Mouse (Mus musculus) heart, postnatal 36 days (tissue): ENCODE measurements at regions not wholly inside any gene's neighbourhood (a gene's known extent, or its start where the extent isn't known, plus 50 kb on each side); places are given as distances from the start of the nearest gene placed in this dataset.

Experiments
- DNase-seq, 2 experiments: peaks; one replicate each; pipeline ENCODE4 v3.0.0; 2021 to 2022
- intact Hi-C: fragments of 180-260 bp; cut with DNase I; formaldehyde crosslinking; loops from one replicate; pipeline ENCODE4 v1.15.1; 2025

- DNase-seq = no peak
- intact Hi-C loops = loop anchor here (10.0 kb wide), 1 partner anchor 513 kb away; no protein-coding TSS in a partner anchor
Measured at GRCm38 (mm10) chr7:40392207-40392606, 505.9 kb upstream of the Vstm2b start.

GRCm38 (mm10) chr7:40392699-40393098 lies 505.4 kb upstream of the Vstm2b start:
- intact Hi-C loops = loop anchor here (10.0 kb wide), 1 partner anchor 512 kb away; no protein-coding TSS in a partner anchor
- DNase-seq = no peak

DNA sequence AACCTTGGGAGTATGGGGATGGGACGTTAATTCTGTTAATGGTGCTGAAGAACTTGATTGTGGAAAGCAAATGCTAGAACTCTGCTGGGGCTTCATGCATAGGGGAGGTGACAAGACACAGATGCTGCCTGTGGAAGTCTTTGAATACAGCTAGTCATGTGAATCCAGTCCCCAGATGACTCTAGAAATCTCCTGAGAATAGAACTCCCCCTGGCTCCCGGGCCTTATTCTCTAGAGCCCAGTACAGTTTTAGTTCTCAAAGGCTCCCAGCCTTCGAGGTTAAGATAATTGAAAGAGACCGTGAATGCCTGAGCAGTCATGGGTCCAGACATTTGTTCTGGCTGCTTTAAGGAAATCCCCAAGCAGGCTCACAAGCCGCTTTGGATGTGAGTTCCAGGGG lies 499.9 kb upstream of the Vstm2b start:
- no peak for DNase-seq
- intact Hi-C loops = loop anchor here (10.0 kb wide), 1 partner anchor 507 kb away; no protein-coding TSS in a partner anchor

DNA sequence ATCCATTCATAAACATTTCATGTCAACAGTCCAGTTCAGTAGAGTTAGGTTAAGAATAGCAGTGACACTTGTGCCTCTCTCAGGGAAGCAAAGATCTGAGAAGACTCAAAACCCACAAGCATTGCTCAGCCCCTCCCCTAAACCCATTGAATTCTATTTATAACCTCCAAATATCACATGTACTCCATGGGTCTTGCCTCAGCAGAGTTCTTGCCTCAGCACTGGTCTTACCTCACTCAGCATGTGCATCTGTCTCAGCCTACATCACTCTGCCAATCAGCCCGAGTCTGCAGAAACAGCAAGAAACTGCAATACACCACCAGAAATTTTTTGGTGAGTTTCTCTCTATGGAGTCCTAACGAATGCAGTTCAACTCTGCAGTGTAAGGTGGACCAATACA lies 478.8 kb upstream of the Vstm2b start:
- intact Hi-C loops = no loop called here
- DNase-seq = no peak

DNA sequence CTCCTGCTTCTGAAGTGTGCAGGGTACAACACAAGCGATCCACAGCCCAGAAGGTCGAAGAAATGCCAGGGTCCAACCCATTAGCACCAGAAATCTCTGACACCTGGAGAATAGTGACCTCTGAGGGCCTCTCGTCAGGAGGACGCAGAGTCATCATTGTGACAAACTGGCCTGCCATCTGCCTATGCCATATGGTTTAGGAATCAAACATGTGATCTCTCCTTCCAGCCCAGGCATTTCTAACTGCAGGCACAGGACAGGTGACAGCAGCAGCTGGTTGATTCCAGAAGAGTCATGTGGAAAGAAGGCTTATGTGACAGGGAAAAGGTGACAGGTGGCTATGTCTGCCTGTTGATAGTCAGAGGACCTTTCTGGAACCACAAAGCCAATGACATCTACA lies 476.0 kb upstream of the Vstm2b start:
- intact Hi-C loops = no loop called here
- DNase-seq = no peak

DNA sequence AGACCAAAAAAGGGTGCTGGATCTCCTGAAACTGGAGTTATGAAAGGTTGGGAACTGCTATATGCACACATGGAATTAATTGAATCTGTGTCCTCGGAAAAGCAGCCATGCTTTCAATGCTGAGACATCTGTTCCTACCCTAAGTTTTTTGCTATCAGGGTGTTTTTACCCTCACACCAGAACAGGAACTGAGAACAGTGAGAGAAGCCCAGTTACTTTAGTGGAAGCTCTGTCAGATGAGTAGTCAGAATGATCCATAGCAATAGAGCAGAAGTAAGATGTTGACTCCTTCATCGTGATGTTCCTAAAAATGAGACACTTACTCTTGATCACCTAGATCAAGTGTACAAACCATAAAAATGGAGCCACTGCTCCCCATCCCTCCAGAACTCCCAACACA lies 468.7 kb upstream of the Vstm2b start:
- intact Hi-C loops = no loop called here
- DNase-seq = no peak

- DNase-seq = peak; percentile 16 to 30
- intact Hi-C loops = no loop called here
Measured at GRCm38 (mm10) chr7:40433906-40434305, 464.2 kb upstream of the Vstm2b start.

DNA sequence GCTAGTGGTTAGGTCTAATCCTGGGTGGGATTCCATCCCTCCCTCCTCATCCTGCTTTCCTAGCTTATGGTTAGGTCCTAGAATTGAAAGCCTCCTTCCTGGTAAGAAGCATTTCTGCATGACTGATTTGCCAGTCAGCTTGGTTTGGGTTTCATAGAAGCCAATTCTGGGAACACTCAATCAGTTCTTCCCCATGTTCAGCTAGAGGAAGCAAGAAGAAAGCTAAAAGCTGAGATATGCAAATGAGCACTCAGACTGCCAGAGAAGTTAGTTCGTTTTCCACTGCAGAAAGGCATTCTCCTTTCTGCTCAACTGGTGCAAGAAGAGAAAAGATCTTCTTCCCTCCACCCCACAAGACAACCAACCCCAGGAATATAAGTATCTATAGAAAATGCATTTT lies 457.0 kb upstream of the Vstm2b start:
- intact Hi-C loops = no loop called here
- DNase-seq = no peak

- no peak for DNase-seq
- intact Hi-C loops = no loop called here
Measured at GRCm38 (mm10) chr7:40441786-40442185, 456.3 kb upstream of the Vstm2b start.

GRCm38 (mm10) chr7:40466382-40466781 lies 431.7 kb upstream of the Vstm2b start:
- intact Hi-C loops = no loop called here
- no peak for DNase-seq

- intact Hi-C loops = no loop called here
- DNase-seq = no peak
Measured at GRCm38 (mm10) chr7:40487256-40487655, 410.9 kb upstream of the Vstm2b start.

DNA sequence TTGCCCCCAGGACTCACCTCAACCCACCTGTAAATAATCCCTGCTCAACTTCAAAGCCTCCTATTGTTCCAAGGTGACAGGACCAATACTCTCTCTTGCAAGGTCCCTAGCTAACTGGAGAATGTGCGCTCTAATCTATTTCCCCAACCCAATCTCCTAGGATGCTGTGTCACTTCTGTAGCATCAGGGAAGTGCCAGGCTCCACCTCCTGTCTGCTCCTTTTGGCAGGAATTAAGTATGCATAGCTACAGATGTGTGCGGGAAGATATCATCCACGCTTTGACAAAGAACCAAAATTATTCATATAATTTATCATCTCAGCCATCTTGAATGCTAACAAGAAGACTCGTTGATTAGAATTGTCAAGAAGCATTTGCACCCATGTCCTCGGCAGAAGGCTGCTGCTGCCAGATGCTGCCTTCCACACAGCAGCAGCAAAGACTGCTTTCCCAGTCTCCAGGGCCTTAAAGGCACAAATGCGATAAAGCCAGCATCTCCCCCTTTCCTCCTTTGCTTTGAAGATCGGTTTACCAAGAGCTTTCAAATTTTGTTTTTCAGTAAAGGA lies 375.3 kb upstream of the Vstm2b start:
- intact Hi-C loops = no loop called here
- no peak for DNase-seq

- DNase-seq = no peak
- intact Hi-C loops = no loop called here
Measured at GRCm38 (mm10) chr7:40536601-40537000, 361.5 kb upstream of the Vstm2b start.

DNA sequence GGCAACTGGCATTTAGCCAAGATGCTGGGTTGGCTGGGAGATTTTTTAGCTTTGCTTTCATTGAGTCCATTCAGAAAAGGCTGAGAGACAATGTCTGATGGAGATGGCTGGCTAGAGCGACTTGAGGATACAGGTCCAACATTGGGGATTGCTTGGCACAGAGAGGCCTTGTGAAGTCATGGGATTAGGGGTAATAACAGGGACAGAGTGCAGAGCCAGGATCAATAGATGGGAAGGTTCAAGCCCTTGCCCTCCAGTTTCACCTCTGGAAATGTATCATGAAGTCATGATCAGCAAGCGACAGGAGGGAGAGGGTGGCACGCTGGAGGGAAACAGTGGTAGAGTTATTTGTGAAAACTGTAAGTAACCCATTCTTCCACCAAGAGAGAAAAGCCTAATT lies 360.5 kb upstream of the Vstm2b start:
- no peak for DNase-seq
- intact Hi-C loops = no loop called here

DNA sequence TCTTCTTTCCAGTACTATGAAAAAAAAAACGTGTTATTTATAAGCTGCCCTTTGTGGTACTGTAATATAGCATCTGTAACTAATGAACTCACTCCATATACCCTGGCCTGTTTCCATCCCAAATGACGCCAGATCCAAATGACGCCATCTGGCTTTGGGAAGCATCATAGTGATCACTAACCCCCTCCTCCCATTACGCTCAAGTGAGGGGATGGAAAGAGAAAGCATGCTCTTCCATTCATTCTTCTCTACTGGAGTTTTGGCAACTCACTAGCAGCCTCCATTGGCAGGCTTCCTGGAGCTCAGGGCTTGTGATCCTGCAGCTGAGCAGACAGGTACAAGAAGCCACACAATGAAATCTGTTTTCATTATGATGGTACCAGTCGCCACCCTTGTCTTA lies 358.3 kb upstream of the Vstm2b start:
- DNase-seq = no peak
- intact Hi-C loops = no loop called here

GRCm38 (mm10) chr7:40541283-40541682 lies 356.8 kb upstream of the Vstm2b start:
- DNase-seq = no peak
- intact Hi-C loops = no loop called here

- intact Hi-C loops = no loop called here
- DNase-seq = no peak
Measured at GRCm38 (mm10) chr7:40563447-40564118, 334.5 kb upstream of the Vstm2b start.

GRCm38 (mm10) chr7:40575971-40576370 lies 322.2 kb upstream of the Vstm2b start:
- intact Hi-C loops = no loop called here
- no peak for DNase-seq

DNA sequence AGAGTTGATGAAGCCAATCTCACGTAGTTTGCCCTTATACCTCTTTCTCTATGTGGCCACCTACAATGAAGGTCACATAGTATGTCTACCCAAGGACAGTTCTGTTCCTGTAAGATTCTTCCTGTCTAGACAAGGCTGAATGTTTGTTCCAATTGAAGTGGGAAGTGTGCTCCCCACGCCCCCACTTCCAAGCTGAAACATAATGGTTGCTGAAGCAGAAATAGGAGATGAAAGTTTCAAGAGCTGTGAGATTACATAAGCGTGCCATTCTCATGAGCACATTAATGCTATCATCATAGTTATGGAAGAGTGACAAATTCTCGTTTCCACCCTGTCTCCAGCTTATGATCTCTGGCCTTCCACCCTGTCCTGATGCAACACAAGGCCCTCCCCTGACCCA lies 320.8 kb upstream of the Vstm2b start:
- intact Hi-C loops = no loop called here

GRCm38 (mm10) chr7:40620761-40621160 lies 277.4 kb upstream of the Vstm2b start:
- intact Hi-C loops = no loop called here
- DNase-seq = no peak

More for the DNA sequence above, 320.8 kb upstream of the Vstm2b start:
- no peak for DNase-seq

- no peak for DNase-seq
- intact Hi-C loops = no loop called here
Measured at GRCm38 (mm10) chr7:40622811-40623210, 275.3 kb upstream of the Vstm2b start.

DNA sequence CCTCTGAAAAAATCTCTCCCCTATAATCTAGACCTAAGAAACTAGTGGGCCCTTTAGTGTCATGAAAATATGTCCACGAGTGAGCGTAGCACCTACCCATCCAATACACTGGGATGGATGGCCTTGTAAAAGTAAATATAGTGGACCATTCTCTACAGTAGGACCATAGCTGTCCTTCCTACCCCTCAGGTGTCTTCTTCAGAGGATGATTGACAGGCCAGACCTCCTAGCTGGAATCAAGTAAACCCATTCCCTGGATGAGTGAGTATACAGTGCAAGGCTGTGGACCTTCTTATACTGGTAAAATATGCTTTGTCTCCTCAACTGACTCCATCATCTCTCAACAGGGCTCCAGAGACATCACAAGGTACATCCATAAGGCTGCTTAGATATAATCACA lies 274.8 kb upstream of the Vstm2b start:
- DNase-seq = no peak
- intact Hi-C loops = no loop called here

GRCm38 (mm10) chr7:40636369-40636768 lies 261.8 kb upstream of the Vstm2b start:
- intact Hi-C loops = no loop called here
- no peak for DNase-seq
